Mouse (Mus musculus): Measurements from ENCODE around the gene Aaed1. TPM values are rescaled to one million over a fixed set of nuclear protein-coding genes. Genes with fewer than 3 reads are reported as not detected.

The Aaed1 gene
- total and polyA plus RNA-seq, 3 experiments, result 4.2 to 29.9 (median 16.0) TPM

DNA sequence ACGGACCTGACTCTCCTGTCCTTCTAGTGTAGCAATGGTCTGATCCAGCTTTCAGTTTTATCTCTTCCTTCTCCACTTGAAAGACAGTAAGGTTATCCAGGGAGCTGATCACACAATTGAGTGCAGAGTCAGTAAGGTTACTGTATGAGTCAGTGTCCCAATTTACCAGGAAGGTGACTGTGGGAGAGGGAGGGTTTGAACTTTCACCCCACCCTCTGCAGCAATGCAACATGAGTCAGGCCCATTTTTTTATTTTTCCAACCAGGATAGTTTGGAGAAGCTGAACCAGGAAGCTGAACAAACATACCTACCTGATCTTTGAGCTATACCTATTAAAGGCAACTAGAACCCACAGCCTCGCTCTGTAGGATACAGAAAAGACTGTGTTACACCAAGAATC, 37.0 kb upstream of the Aaed1 start:
- Histone ChIP-seq H3K4me3 (ENCODE audit: low read depth, low read length) (no peak overlapping the region), H3K9me3 (replicated peaks) (no peaks in the 10 kb centered on the region), H3K36me3 (replicated peaks) (no peaks in the 10 kb centered on the region), H3K4me1 (ENCODE audit: insufficient read depth, low read depth, low read length) (no peaks in the 10 kb centered on the region), H3K27me3 (ENCODE audit: insufficient read depth, low read length) (peaks cover 15% of the 10 kb centered on the region; the same call in 1 of the 2 replicates)
- DNase-seq (ENCODE audit: low spot score) (no peak), ATAC-seq (ENCODE audit: extremely low read depth, insufficient number of reproducible peaks, low FRiP score, poor library complexity, severe bottlenecking) (no peak)
- TF ChIP-seq POLR2AphosphoS5 (IDR thresholded peaks at IDR 0.05; ENCODE audit: insufficient replicate concordance, low read depth, low read length), result no peak
- no peak for TF ChIP-seq TAL1 (conservative IDR thresholded peaks at IDR 0.05; ENCODE audit: low read depth, low read length)
- TF ChIP-seq GATA1 (IDR thresholded peaks at IDR 0.05; ENCODE audit: borderline replicate concordance, low read length), result no peak
- no peak for TF ChIP-seq CTCF (IDR thresholded peaks at IDR 0.05; ENCODE audit: low read depth, low read length)
- TF ChIP-seq GATA2 (IDR thresholded peaks at IDR 0.05; ENCODE audit: borderline replicate concordance, low read depth, low read length), result no peak

DNA sequence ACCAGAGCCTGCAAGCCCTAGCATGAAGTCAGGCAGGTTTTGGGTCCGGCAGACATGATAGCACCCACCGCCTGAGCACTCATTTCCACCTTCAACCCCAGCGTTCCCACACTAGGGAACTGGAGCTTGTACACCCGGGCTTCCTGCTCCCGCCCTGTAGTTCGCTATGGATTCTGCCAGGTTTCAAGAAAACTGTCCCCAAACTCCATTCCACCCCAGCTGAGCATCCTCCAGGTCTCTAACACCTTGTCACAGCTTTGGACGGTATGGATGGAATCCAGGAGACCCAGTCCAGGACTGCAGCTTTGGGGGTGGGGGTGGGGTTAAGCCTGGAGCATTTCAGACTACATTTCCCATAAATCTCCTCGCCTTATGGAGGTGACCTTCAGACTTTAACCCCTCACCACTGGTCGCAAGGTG, 31.6 kb upstream of the Aaed1 start:
- H3K36me3 ChIP-seq (replicated peaks), result no peaks in the 10 kb centered on the region
- peaks cover 7% of the 10 kb centered on the region; the same call in 1 of the 2 replicates for H3K27me3 ChIP-seq (ENCODE audit: insufficient read depth, low read length)
- no peaks in the 10 kb centered on the region for H3K9me3 ChIP-seq (replicated peaks)
- no peak for ATAC-seq (ENCODE audit: extremely low read depth, insufficient number of reproducible peaks, low FRiP score, poor library complexity, severe bottlenecking)
- peak overlapping the region; percentile 35; the same call in 1 of the 2 replicates for H3K4me3 ChIP-seq (ENCODE audit: low read depth, low read length)
- peaks cover 6% of the 10 kb centered on the region; the same call in 1 of the 2 replicates for H3K4me1 ChIP-seq (ENCODE audit: insufficient read depth, low read depth, low read length)
- TF ChIP-seq CTCF (IDR thresholded peaks at IDR 0.05; ENCODE audit: low read depth, low read length) (no peak), GATA2 (IDR thresholded peaks at IDR 0.05; ENCODE audit: borderline replicate concordance, low read depth, low read length) (no peak), POLR2AphosphoS5 (IDR thresholded peaks at IDR 0.05; ENCODE audit: insufficient replicate concordance, low read depth, low read length) (no peak), GATA1 (IDR thresholded peaks at IDR 0.05; ENCODE audit: borderline replicate concordance, low read length) (no peak), TAL1 (conservative IDR thresholded peaks at IDR 0.05; ENCODE audit: low read depth, low read length) (no peak)
- no peak for DNase-seq (ENCODE audit: low spot score)

DNA sequence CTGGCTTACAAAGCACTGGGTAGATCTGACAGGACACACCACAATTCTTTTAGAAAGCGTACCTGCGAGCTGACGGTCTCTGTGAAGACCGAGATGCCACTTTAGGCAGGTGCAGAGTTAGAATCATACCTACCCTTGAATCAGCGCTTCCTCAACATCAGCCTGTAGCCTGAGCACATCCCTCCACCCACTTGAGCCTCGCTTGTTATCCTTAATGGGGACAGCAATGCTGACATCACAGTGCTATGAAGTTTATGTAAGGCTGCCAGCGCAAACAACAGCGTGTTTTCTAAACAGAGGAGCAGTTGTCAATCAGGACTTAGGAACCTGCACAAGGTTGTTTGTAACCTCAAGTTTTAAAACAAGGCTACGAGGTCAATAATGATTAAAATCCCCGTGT, 31.1 kb upstream of the Aaed1 start:
- H3K9me3 ChIP-seq (replicated peaks), result no peaks in the 10 kb centered on the region
- peaks cover 5% of the 10 kb centered on the region; the same call in 1 of the 2 replicates for H3K27me3 ChIP-seq (ENCODE audit: insufficient read depth, low read length)
- no peak for TF ChIP-seq TAL1 (conservative IDR thresholded peaks at IDR 0.05; ENCODE audit: low read depth, low read length)
- TF ChIP-seq GATA2 (IDR thresholded peaks at IDR 0.05; ENCODE audit: borderline replicate concordance, low read depth, low read length), result no peak
- no peak for TF ChIP-seq CTCF (IDR thresholded peaks at IDR 0.05; ENCODE audit: low read depth, low read length)
- TF ChIP-seq POLR2AphosphoS5 (IDR thresholded peaks at IDR 0.05; ENCODE audit: insufficient replicate concordance, low read depth, low read length), result no peak
- no peak for TF ChIP-seq GATA1 (IDR thresholded peaks at IDR 0.05; ENCODE audit: borderline replicate concordance, low read length)
- no peak overlapping the region for H3K4me3 ChIP-seq (ENCODE audit: low read depth, low read length)
- no peaks in the 10 kb centered on the region for H3K36me3 ChIP-seq (replicated peaks)
- no peak for ATAC-seq (ENCODE audit: extremely low read depth, insufficient number of reproducible peaks, low FRiP score, poor library complexity, severe bottlenecking)
- H3K4me1 ChIP-seq (ENCODE audit: insufficient read depth, low read depth, low read length), result peaks cover 6% of the 10 kb centered on the region; the same call in 1 of the 2 replicates
- DNase-seq (ENCODE audit: low spot score), result no peak

DNA sequence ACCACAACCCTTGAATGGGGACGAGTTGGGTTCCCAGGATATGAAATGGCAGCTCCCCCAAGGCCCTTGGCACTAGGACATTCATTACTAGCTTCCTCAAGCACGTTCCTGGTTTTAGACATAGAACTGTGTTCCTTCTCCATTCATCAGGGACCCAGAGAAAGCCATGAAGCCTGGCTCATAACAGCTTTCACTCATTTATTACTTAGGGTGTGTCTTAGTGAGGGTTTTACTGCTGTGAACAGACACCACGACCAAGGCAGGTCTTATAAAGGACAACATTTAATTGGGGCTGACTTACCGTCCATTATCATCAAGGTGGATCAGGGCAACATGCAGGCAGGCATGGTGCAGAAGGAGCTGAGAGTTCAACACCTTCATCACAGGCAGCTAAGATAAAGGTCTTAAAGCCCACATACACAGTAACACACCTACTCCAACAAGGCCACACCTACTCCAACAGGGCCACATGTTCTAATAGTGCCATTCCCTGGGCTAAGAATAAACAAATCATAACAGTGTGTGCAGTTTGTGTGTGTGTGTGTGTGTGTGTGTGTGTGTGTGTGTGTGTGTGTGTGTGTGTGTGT, 23.1 kb upstream of the Aaed1 start:
- H3K9me3 ChIP-seq (replicated peaks), result no peaks in the 10 kb centered on the region
- no peaks in the 10 kb centered on the region for H3K4me1 ChIP-seq (ENCODE audit: insufficient read depth, low read depth, low read length)
- ATAC-seq (ENCODE audit: extremely low read depth, insufficient number of reproducible peaks, low FRiP score, poor library complexity, severe bottlenecking) (no peak), DNase-seq (ENCODE audit: low spot score) (no peak)
- no peak overlapping the region for H3K4me3 ChIP-seq (ENCODE audit: low read depth, low read length)
- no peaks in the 10 kb centered on the region for H3K36me3 ChIP-seq (replicated peaks)
- H3K27me3 ChIP-seq (ENCODE audit: insufficient read depth, low read length), result no peaks in the 10 kb centered on the region
- no peak for TF ChIP-seq CTCF (IDR thresholded peaks at IDR 0.05; ENCODE audit: low read depth, low read length)
- TF ChIP-seq TAL1 (conservative IDR thresholded peaks at IDR 0.05; ENCODE audit: low read depth, low read length), result no peak

DNA sequence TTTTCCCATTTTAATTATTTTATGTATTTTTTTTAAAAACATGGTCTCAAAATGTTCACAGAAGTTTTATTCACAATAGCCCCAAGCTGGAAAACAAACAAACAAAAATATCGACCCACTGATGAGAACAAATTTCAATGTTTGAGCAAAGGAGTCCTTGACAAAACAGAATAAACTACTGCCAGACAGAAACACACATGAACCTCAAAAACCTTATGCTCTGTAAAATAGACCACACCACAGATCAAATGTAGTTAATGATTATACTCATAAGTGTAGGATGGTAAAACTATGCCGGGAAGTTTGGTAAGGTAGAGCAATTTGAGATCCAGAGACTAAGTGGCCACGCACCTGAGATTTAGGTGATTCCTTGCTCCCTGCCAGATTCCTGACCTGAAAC, 20.6 kb upstream of the Aaed1 start:
- no peaks in the 10 kb centered on the region for H3K9me3 ChIP-seq (replicated peaks)
- H3K4me3 ChIP-seq (ENCODE audit: low read depth, low read length), result no peak overlapping the region
- DNase-seq (ENCODE audit: low spot score) (no peak), ATAC-seq (ENCODE audit: extremely low read depth, insufficient number of reproducible peaks, low FRiP score, poor library complexity, severe bottlenecking) (no peak)
- no peaks in the 10 kb centered on the region for H3K36me3 ChIP-seq (replicated peaks)
- TF ChIP-seq POLR2AphosphoS5 (IDR thresholded peaks at IDR 0.05; ENCODE audit: insufficient replicate concordance, low read depth, low read length), result no peak
- no peak for TF ChIP-seq CTCF (IDR thresholded peaks at IDR 0.05; ENCODE audit: low read depth, low read length)
- TF ChIP-seq GATA2 (IDR thresholded peaks at IDR 0.05; ENCODE audit: borderline replicate concordance, low read depth, low read length), result no peak
- TF ChIP-seq GATA1 (IDR thresholded peaks at IDR 0.05; ENCODE audit: borderline replicate concordance, low read length), result no peak
- no peak for TF ChIP-seq TAL1 (conservative IDR thresholded peaks at IDR 0.05; ENCODE audit: low read depth, low read length)
- H3K4me1 ChIP-seq (ENCODE audit: insufficient read depth, low read depth, low read length), result no peaks in the 10 kb centered on the region
- H3K27me3 ChIP-seq (ENCODE audit: insufficient read depth, low read length), result peaks cover 4% of the 10 kb centered on the region; the same call in 1 of the 2 replicates

DNA sequence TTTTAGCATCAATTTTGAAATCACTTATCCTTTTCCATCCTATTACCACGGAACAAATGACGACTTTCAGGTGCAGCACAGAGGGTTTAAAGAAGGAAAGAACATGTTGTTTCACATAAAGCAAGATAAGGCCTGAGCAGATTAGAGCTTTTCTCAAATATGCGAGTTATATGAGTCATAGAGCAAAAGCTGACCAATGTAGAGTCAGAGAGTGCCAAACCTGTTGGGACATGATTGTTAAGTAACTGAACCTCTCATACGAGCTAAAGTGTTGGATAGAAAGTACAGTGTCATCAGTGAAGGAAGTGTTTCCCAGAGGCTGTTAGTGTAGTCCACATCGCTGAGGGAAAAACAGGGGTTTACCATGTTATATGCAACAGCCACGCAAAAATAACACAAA, 19.8 kb upstream of the Aaed1 start:
- H3K36me3 ChIP-seq (replicated peaks), result no peaks in the 10 kb centered on the region
- no peaks in the 10 kb centered on the region for H3K9me3 ChIP-seq (replicated peaks)
- no peaks in the 10 kb centered on the region for H3K4me1 ChIP-seq (ENCODE audit: insufficient read depth, low read depth, low read length)
- ATAC-seq (ENCODE audit: extremely low read depth, insufficient number of reproducible peaks, low FRiP score, poor library complexity, severe bottlenecking) (no peak), DNase-seq (ENCODE audit: low spot score) (no peak)
- TF ChIP-seq GATA2 (IDR thresholded peaks at IDR 0.05; ENCODE audit: borderline replicate concordance, low read depth, low read length), result no peak
- TF ChIP-seq POLR2AphosphoS5 (IDR thresholded peaks at IDR 0.05; ENCODE audit: insufficient replicate concordance, low read depth, low read length), result no peak
- TF ChIP-seq GATA1 (IDR thresholded peaks at IDR 0.05; ENCODE audit: borderline replicate concordance, low read length), result no peak
- no peak for TF ChIP-seq TAL1 (conservative IDR thresholded peaks at IDR 0.05; ENCODE audit: low read depth, low read length)
- no peak for TF ChIP-seq CTCF (IDR thresholded peaks at IDR 0.05; ENCODE audit: low read depth, low read length)
- peaks cover 4% of the 10 kb centered on the region; the same call in 1 of the 2 replicates for H3K27me3 ChIP-seq (ENCODE audit: insufficient read depth, low read length)
- H3K4me3 ChIP-seq (ENCODE audit: low read depth, low read length), result no peak overlapping the region

Data from G1E (cell line).